Mouse (Mus musculus) liver, embryonic 12.5 days (tissue): ENCODE measurements around the gene Stxbp3. TPM values are rescaled to one million over a fixed set of nuclear protein-coding genes. Genes with fewer than 3 reads are reported as not detected.
"Not testable (repeated sequence)": the region's sequence is repeated elsewhere in the genome, so short reads cannot be mapped to it uniquely, and the experiment has no call there.

Source experiments
- ATAC-seq: fragments of 200-750 bp; cut with Nextera tagmentation; 2 replicates; pipeline ENCODE4 v1.8.0; 2017; ENCODE audit warnings: moderate number of reproducible peaks, mild to moderate bottlenecking, moderate library complexity
- H3K27ac ChIP-seq: fragments of 300-500 bp; sonication (generic); 2 replicates; pipeline ENCODE4 v1.5.1; 2016; ENCODE audit warnings: mild to moderate bottlenecking
- H3K27me3 ChIP-seq: fragments of 300-500 bp; sonication (generic); replicated peaks from 2 replicates; pipeline ENCODE4 v1.6.1; 2016; ENCODE audit warnings: mild to moderate bottlenecking, moderate library complexity
- H3K36me3 ChIP-seq: fragments of 300-500 bp; sonication (generic); 2 replicates; pipeline ENCODE4 v1.6.1; 2016; ENCODE audit warnings: mild to moderate bottlenecking, moderate library complexity
- H3K4me1 ChIP-seq: fragments of 300-500 bp; sonication (generic); 2 replicates; pipeline ENCODE4 v1.6.1; 2016
- H3K4me2 ChIP-seq: fragments of 300-500 bp; sonication (generic); 2 replicates; pipeline ENCODE4 v1.6.1; 2016; ENCODE audit warnings: mild to moderate bottlenecking, moderate library complexity
- H3K4me3 ChIP-seq: fragments of 300-500 bp; sonication (generic); 2 replicates; pipeline ENCODE4 v1.5.1; 2016; ENCODE audit warnings: mild to moderate bottlenecking, moderate library complexity
- H3K9ac ChIP-seq: fragments of 300-500 bp; sonication (generic); 2 replicates; pipeline ENCODE4 v1.6.1; 2016; ENCODE audit warnings: mild to moderate bottlenecking, moderate library complexity
- H3K9me3 ChIP-seq: fragments of 300-500 bp; sonication (generic); replicated peaks from 2 replicates; pipeline ENCODE4 v1.6.1; 2016; ENCODE audit warnings: mild to moderate bottlenecking, moderate library complexity
- WGBS: fragments of 180-500 bp; shearing (Covaris S2); methylation state at CpG from one replicate; pipeline ENCODE4 v1.1.7; 2016; ENCODE audit not compliant: insufficient replicate concordance; 5-methylcytosine and 5-hydroxymethylcytosine counted together
- polyA plus RNA-seq: library from polyadenylated mRNA; unstranded; fragments of >200 nt; fragmentation: Nextera tagmentation; extraction: Ambion mirVana; gene quantifications from 2 replicates; pipeline ENCODE4 v1.2.1, GENCODE M21; 2016

Stxbp3 gene
- polyA plus RNA-seq, 1 experiment from 2014 or later, result 24.3 TPM

DNA sequence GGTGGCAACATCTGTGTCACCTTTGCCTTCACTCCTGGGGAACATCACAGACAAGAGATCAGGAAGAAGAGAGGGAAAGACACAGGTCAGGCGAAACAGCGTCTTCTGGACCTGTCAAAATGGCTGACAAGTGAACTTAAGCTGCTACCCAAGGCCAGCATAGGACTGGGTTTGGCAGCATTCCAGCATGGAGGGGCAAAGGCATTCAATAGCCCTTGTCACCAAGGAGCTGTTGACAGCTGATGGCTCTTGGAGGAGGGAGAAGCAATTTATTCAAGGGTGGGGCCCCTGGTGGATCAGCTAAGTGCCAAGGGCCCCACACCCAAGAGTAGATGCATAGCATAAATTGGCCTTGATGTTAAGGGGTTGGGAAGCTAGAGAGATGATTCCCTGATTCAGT, 38.8 kb upstream of the Stxbp3 start:
- WGBS, result 91% methylated on average over 2 of the region's 2 CpGs
- no peak; the same call in 1 of the 2 replicates for ATAC-seq
- no peaks in the 10 kb centered on the region for H3K9me3 ChIP-seq
- H3K9ac ChIP-seq, result no peak overlapping the region
- no peak overlapping the region for H3K27ac ChIP-seq
- peaks cover 20% of the 10 kb centered on the region; the same call in 1 of the 2 replicates for H3K4me1 ChIP-seq
- no peak overlapping the region for H3K4me3 ChIP-seq
- no peak overlapping the region for H3K4me2 ChIP-seq
- H3K27me3 ChIP-seq, result no peaks in the 10 kb centered on the region
- no peaks in the 10 kb centered on the region for H3K36me3 ChIP-seq

DNA sequence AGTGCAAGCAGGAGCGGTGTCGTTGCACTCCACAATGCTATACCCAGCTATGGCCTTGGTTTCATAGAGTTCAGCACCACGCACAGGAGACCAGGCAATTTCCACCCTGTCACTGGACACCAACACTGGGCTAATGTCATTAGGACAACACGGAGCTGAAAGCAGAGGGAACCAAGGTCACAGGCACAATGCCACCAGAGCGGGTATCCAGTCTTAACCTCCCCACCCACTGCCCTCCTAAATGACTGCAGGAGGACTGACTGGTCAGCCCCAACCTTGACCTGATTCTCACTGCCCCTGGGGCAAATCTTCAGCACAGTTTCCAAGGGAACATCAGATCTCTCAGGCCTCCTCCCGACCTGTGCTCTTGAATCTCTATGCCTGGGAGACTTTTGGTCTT, 30.3 kb upstream of the Stxbp3 start:
- no peaks in the 10 kb centered on the region for H3K36me3 ChIP-seq
- no peaks in the 10 kb centered on the region for H3K4me1 ChIP-seq
- no peak for ATAC-seq
- H3K9me3 ChIP-seq, result no peaks in the 10 kb centered on the region
- no peak overlapping the region for H3K9ac ChIP-seq
- no peak overlapping the region for H3K4me2 ChIP-seq
- H3K4me3 ChIP-seq, result no peak overlapping the region
- no peak overlapping the region for H3K27ac ChIP-seq
- H3K27me3 ChIP-seq, result no peaks in the 10 kb centered on the region
- WGBS, result 72% methylated on average over 6 of the region's 6 CpGs

DNA sequence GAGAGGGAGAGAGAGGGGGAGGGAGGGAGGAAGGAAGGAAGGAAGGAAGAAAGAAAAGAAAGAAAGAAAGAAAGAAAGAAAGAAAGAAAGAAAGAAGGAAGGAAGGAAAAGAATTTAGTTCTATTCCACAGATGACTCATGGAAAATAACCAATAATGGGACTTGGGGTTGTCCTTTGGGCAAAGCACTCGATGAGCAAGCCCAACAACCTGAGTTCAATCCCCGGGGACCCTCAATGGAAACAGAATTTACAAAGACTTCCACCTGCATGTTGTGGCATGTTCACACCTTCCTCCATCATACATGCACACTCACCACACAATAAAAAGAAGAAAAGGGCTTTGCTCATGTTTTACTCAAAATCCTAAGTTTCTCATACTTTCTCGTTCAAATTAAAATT, 27.1 kb upstream of the Stxbp3 start:
- WGBS, result 73% methylated on average over 3 of the region's 3 CpGs
- no peak overlapping the region for H3K9ac ChIP-seq
- ATAC-seq, result no peak
- no peak overlapping the region for H3K4me3 ChIP-seq
- no peak overlapping the region for H3K27ac ChIP-seq
- no peak overlapping the region for H3K4me2 ChIP-seq
- no peaks in the 10 kb centered on the region for H3K36me3 ChIP-seq
- no peaks in the 10 kb centered on the region for H3K27me3 ChIP-seq
- H3K4me1 ChIP-seq, result no peaks in the 10 kb centered on the region
- H3K9me3 ChIP-seq, result no peaks in the 10 kb centered on the region

DNA sequence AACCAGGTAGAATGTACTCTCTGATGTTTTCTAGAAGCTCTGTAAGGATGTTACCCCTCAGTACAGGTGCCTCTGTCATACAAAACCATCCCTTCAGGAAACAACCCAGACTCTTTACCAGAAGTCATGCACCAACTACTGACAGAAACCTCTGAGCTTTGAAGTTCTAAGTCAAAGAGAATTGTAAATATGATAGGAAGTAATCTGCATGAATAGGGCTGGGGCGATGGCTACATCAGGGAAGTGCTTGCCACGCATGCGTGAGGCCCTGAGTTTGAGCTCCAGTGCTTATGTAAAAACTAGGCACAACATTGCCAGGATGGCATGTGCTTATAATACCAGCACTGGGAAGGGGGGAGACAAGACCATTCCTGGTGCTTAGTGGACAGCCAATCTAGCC, 25.4 kb upstream of the Stxbp3 start:
- no peak for ATAC-seq
- WGBS, result 79% methylated on average over 3 of the region's 3 CpGs
- no peak overlapping the region for H3K4me2 ChIP-seq

DNA sequence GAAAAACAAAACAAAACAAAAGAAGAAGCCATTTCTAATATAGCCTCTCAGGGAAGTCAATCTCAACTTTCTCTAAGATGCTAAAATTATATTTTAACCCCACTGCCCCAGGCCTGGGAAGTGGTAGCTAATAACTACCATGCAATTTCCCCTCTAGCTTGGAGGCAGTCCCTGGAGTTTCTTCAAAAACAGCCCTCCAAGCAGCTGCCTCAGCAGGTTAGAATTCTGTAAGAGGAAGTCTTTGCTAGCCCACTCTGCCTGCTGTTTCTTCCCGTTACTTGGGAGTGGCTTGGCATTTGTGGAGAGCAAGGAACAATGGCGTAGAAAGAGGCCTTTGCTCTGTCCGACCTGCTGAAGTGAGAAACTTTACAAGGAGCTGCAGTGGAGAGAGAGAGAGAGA, 24.8 kb upstream of the Stxbp3 start:
- no peak overlapping the region for H3K4me2 ChIP-seq
- H3K9ac ChIP-seq, result no peak overlapping the region
- H3K4me1 ChIP-seq, result no peaks in the 10 kb centered on the region
- H3K9me3 ChIP-seq, result no peaks in the 10 kb centered on the region
- WGBS, result 33% methylated on average over 3 of the region's 3 CpGs
- H3K4me3 ChIP-seq, result no peak overlapping the region
- no peak overlapping the region for H3K27ac ChIP-seq
- H3K36me3 ChIP-seq, result no peaks in the 10 kb centered on the region
- H3K27me3 ChIP-seq, result no peaks in the 10 kb centered on the region
- ATAC-seq, result no peak

More for the DNA sequence above, 25.4 kb upstream of the Stxbp3 start:
- Histone ChIP-seq H3K9me3 (no peaks in the 10 kb centered on the region), H3K4me1 (no peaks in the 10 kb centered on the region), H3K27me3 (no peaks in the 10 kb centered on the region), H3K27ac (no peak overlapping the region), H3K9ac (no peak overlapping the region), H3K36me3 (no peaks in the 10 kb centered on the region), H3K4me3 (no peak overlapping the region)

DNA sequence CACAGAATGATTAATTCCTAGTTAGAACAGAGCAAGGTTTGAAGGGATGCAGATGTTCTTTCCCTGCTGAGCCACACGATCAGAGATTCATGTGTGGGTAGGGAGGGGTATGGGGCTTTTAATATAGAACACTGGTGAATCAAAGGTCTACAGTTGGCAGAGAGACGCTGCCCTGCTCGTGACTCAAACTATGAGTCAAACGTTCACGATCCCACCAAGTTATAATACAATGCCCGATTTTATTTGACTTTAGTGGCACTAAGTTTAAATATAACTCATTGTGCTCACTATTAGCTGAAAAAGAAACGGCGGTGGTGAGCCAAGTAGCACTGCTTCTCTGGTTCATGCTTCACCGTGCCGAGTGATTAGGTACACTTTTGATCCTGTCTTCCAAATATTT, 22.8 kb upstream of the Stxbp3 start:
- Histone ChIP-seq H3K4me2 (no peak overlapping the region), H3K4me3 (no peak overlapping the region), H3K9me3 (no peaks in the 10 kb centered on the region), H3K4me1 (no peaks in the 10 kb centered on the region), H3K36me3 (no peaks in the 10 kb centered on the region), H3K9ac (no peak overlapping the region), H3K27me3 (no peaks in the 10 kb centered on the region), H3K27ac (no peak overlapping the region)
- no peak for ATAC-seq
- WGBS, result 81% methylated on average over 10 of the region's 10 CpGs

DNA sequence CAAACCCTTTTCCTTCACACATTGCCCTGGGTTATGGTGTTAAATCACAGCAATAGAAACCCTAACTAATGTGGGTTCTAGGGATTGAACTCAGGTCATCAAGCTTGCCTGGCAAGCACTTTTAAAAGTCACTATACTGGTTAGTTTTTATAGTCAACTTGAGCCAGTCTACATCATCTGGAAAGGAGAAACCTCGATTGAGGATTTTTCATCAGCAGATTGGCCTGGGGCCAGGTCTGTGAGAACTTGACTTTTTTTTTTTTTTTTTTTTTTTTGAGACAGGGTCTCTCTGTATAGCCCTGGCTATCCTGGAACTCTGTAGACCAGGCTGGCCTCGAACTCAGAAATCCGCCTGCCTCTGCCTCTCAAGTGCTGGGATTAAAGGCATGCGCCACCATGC, 22.0 kb upstream of the Stxbp3 start:
- not testable (repeated sequence) for H3K9ac ChIP-seq, H3K4me1 ChIP-seq, H3K4me2 ChIP-seq, H3K36me3 ChIP-seq, H3K27me3 ChIP-seq, H3K27ac ChIP-seq, H3K9me3 ChIP-seq, ATAC-seq, H3K4me3 ChIP-seq
- 58% methylated on average over 4 of the region's 4 CpGs for WGBS

DNA sequence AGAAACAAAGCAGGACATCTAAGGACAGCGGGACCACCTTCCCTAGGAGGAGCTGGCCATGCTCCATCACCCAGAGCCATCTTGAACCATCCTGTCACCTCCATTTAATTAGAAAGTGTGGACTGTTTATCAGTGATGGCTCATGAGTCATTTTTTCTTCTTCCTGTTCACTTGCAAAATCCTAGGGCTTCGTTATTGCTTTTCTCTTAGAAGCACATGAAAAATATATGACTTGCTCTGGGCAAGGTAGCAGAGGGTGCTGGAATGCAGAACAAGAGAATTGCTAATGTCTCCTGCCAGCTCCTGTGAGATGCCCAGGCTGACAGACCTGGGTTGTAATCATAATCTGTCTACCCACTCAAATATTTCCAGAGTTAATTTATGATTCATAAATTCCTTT, 20.5 kb upstream of the Stxbp3 start:
- ATAC-seq, result no peak
- no peaks in the 10 kb centered on the region for H3K36me3 ChIP-seq
- H3K4me2 ChIP-seq, result no peak overlapping the region
- H3K9ac ChIP-seq, result no peak overlapping the region
- H3K9me3 ChIP-seq, result no peaks in the 10 kb centered on the region
- 49% methylated on average over 2 of the region's 2 CpGs for WGBS
- H3K4me3 ChIP-seq, result no peak overlapping the region
- no peaks in the 10 kb centered on the region for H3K27me3 ChIP-seq
- no peaks in the 10 kb centered on the region for H3K4me1 ChIP-seq
- H3K27ac ChIP-seq, result no peak overlapping the region

DNA sequence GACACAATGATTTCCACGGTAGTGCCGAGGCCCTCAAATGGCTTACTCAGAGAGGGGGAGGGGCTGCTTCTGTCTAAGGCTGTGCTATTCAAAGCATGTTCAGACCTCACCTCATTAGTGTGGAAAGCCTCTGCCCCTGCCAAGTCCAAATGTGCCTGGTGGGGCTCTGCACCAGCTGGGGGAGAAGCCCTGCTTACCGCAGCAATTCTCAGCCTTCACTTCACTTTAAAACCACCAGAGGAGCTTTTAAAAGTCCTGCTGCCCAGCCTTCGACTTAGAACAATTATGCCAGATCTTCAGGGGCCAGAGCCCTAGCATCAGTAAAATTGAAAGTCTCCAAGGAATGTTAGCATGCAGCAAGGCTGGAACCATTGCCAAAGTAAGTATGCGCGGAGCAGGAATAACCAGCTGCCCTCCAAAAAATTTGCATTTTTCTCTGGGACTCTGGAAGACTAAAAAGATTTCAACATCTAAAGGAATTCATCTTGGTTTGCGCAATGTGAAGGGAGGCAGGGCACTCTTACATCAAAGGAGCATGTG, 18.0 kb upstream of the Stxbp3 start:
- H3K36me3 ChIP-seq, result no peaks in the 10 kb centered on the region
- WGBS, result 57% methylated on average over 7 of the region's 7 CpGs

DNA sequence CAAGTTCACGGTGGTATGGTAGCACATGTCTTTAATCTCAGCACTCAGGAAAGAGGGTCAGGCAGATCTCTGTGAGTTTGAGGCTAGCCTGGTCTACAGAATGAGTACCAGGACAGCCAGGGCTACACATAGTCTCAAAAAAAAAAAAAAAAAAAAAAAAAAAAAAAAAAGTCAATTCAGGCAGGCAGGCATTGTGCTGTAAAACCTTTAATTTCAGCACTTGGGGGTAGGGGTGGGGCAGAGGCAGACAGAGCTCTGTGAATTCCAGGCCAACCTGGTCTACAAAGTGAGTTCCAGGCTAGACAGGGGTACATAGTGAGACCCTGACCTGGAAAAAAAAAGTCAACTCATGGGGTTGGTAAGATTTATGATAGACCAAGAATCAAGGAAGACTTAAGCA, 17.4 kb upstream of the Stxbp3 start:
- ATAC-seq, result no peak
- no peaks in the 10 kb centered on the region for H3K27me3 ChIP-seq
- no peak overlapping the region for H3K27ac ChIP-seq
- H3K9me3 ChIP-seq, result no peaks in the 10 kb centered on the region
- no peak overlapping the region for H3K9ac ChIP-seq
- H3K4me3 ChIP-seq, result no peak overlapping the region
- H3K36me3 ChIP-seq, result no peaks in the 10 kb centered on the region
- no peak overlapping the region for H3K4me2 ChIP-seq
- WGBS, result 63% methylated on average over 1 of the region's 1 CpGs
- H3K4me1 ChIP-seq, result no peaks in the 10 kb centered on the region

More for the DNA sequence above, 18.0 kb upstream of the Stxbp3 start:
- H3K4me2 ChIP-seq, result no peak overlapping the region
- H3K9ac ChIP-seq, result no peak overlapping the region
- no peak overlapping the region for H3K4me3 ChIP-seq
- no peak overlapping the region for H3K27ac ChIP-seq
- H3K4me1 ChIP-seq, result no peaks in the 10 kb centered on the region
- no peaks in the 10 kb centered on the region for H3K27me3 ChIP-seq
- no peaks in the 10 kb centered on the region for H3K9me3 ChIP-seq
- no peak for ATAC-seq

DNA sequence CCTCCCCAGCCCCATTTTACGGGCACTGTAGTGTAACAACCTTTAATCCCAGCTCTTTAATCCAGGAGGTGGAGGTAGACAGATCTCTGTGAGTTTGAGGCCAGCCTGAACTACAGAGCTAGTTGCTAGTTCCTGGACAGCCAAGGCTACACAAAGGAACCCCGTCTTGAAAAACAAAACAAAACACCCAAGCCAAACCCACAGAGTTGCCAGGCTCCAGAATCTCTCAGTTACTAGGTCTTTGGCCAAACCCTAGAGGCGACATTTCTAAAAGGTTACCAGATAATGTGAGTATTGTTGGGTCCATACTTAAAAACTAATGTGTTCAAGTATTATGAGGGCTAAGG, 16.8 kb upstream of the Stxbp3 start:
- no peaks in the 10 kb centered on the region for H3K36me3 ChIP-seq
- H3K4me1 ChIP-seq, result no peaks in the 10 kb centered on the region
- H3K27ac ChIP-seq, result no peak overlapping the region
- H3K4me3 ChIP-seq, result no peak overlapping the region
- no peaks in the 10 kb centered on the region for H3K27me3 ChIP-seq
- ATAC-seq, result no peak
- H3K9me3 ChIP-seq, result no peaks in the 10 kb centered on the region
- H3K4me2 ChIP-seq, result no peak overlapping the region
- H3K9ac ChIP-seq, result no peak overlapping the region
- WGBS, result 39% methylated on average over 3 of the region's 3 CpGs

DNA sequence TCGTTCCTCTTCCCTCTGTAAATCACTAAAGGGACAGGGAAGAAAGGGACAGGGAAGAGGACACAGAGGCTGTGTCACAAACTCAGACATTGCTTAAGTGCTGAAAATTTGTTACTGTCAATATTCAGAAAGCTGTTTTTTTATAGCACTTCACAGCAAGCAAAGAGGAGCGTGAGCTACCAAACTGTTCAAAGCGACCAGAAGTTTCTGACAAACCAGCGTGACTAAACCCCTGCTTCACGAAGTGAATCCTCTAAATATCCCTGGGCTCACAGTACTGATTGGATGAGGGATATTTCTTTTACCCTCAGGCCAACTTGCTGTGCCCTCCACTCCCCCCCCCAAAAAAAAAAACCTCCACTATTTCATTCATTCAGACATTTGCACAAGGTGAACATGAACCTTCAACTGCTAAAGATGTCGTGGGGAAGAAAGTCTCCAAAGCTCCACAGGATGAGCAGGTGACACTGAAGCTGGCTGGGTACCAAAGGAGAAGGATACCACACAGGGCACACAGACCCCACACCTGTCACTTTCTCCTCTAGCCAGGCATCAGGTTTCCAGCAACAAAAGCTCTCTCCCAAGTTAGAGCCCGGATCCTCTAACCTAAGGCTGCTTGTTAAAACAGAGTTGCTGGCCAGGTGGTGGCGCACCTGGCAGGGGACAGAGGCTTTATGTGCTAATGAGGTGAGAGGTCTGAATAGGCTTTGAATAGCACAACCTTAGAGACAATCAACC, 16.2 kb upstream of the Stxbp3 start:
- no peaks in the 10 kb centered on the region for H3K4me1 ChIP-seq
- H3K4me3 ChIP-seq, result no peak overlapping the region
- H3K27ac ChIP-seq, result no peak overlapping the region
- H3K4me2 ChIP-seq, result no peak overlapping the region
- 55% methylated on average over 8 of the region's 8 CpGs for WGBS
- H3K9me3 ChIP-seq, result no peaks in the 10 kb centered on the region
- H3K27me3 ChIP-seq, result no peaks in the 10 kb centered on the region
- H3K36me3 ChIP-seq, result no peaks in the 10 kb centered on the region
- ATAC-seq, result no peak
- no peak overlapping the region for H3K9ac ChIP-seq

DNA sequence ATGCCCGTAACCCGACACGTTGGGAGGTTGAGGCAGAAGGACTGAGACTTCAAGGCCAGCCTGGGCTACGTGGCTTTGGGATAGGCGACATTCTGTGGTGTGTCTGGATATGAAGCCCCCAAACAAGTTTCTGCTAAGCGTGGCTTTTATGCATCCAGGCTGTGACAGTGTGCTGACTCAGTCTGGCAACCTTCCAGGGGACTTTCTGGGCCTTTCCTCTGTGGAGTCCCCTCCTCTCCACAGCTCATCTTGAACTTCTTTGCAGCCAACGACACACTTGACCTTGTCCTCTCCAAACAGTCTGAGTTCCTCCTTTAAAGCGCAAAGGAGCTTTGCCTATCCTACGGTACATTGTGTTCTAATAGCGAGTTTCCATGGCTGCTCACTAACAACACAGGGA, 15.5 kb upstream of the Stxbp3 start:
- H3K4me3 ChIP-seq, result no peak overlapping the region
- no peak overlapping the region for H3K4me2 ChIP-seq
- 67% methylated on average over 10 of the region's 10 CpGs for WGBS
- no peaks in the 10 kb centered on the region for H3K27me3 ChIP-seq
- H3K4me1 ChIP-seq, result peaks cover 6% of the 10 kb centered on the region; the same call in 1 of the 2 replicates
- H3K27ac ChIP-seq, result no peak overlapping the region
- H3K9me3 ChIP-seq, result no peaks in the 10 kb centered on the region
- H3K9ac ChIP-seq, result no peak overlapping the region
- no peaks in the 10 kb centered on the region for H3K36me3 ChIP-seq
- ATAC-seq, result no peak
